Mouse (Mus musculus) limb, embryonic 14.5 days (tissue): ENCODE data around the gene Stom. TPM values are rescaled to one million over a fixed set of nuclear protein-coding genes. Genes with fewer than 3 reads are reported as not detected.
A peak's percentile ranks its signal among the peaks of the same experiment; 100 is the strongest.

Experiments
- ATAC-seq: fragments of 200-750 bp; cut with Nextera tagmentation; 2 replicates; pipeline ENCODE4 v1.8.0; 2017; ENCODE audit warnings: low read depth, moderate number of reproducible peaks, moderate TSS enrichment; ENCODE audit not compliant: low FRiP score
- DNase-seq: peaks from one replicate; pipeline ENCODE4 v3.0.0-alpha.2; 2015; ENCODE audit warnings: low spot score
- H3K27ac ChIP-seq: fragments of 300-500 bp; sonication (generic); replicated peaks from 2 replicates; pipeline ENCODE4 v1.5.1; 2014; ENCODE audit warnings: low read depth, mild to moderate bottlenecking, low read length, moderate library complexity, mixed read lengths
- H3K27me3 ChIP-seq: fragments of 300-500 bp; sonication (generic); 2 replicates; pipeline ENCODE4 v1.6.1; 2014; ENCODE audit warnings: low read length, mixed read lengths; ENCODE audit not compliant: control insufficient read depth, insufficient read depth
- H3K36me3 ChIP-seq: fragments of 300-500 bp; sonication (generic); 2 replicates; pipeline ENCODE4 v1.6.1; 2014; ENCODE audit warnings: mild to moderate bottlenecking, low read length, moderate library complexity, mixed read lengths; ENCODE audit not compliant: control insufficient read depth, insufficient read depth
- H3K4me1 ChIP-seq: fragments of 300-500 bp; sonication (generic); 2 replicates; pipeline ENCODE4 v1.6.1; 2014; ENCODE audit warnings: antibody characterized with exemption, low read length, mixed read lengths; ENCODE audit not compliant: control insufficient read depth, insufficient read depth
- H3K4me2 ChIP-seq: fragments of 300-500 bp; sonication (generic); replicated peaks from 2 replicates; pipeline ENCODE4 v1.6.1; 2014; ENCODE audit warnings: low read depth, mild to moderate bottlenecking, low read length, moderate library complexity; ENCODE audit not compliant: severe bottlenecking
- H3K4me3 ChIP-seq: fragments of 300-500 bp; sonication (generic); replicated peaks from 2 replicates; pipeline ENCODE4 v1.5.1; 2014; ENCODE audit warnings: low read length
- H3K9ac ChIP-seq: fragments of 300-500 bp; sonication (generic); 2 replicates; pipeline ENCODE4 v1.6.1; 2014; ENCODE audit warnings: mild to moderate bottlenecking, low read depth, low read length, moderate library complexity; ENCODE audit not compliant: severe bottlenecking
- H3K9me3 ChIP-seq: fragments of 300-500 bp; sonication (generic); 2 replicates; pipeline ENCODE4 v1.6.1; 2016; ENCODE audit warnings: low read length; ENCODE audit not compliant: control insufficient read depth
- POLR2A ChIP-seq: fragments of 200-500 bp; IDR thresholded peaks from 2 replicates; pipeline ENCODE4 v1.8.0; 2012; ENCODE audit warnings: inconsistent platforms, mild to moderate bottlenecking, moderate library complexity, borderline replicate concordance; ENCODE audit not compliant: insufficient read depth, insufficient read length; ENCODE audit errors: extremely low read depth
- WGBS: fragments of 180-500 bp; shearing (Covaris S2); extraction: QIAGEN DNeasy Blood & Tissue Kit; methylation state at CpG from one replicate; pipeline ENCODE4 v1.1.7; 2014; 5-methylcytosine and 5-hydroxymethylcytosine counted together
- polyA plus RNA-seq, 2 experiments: library from polyadenylated mRNA; depleted of rRNA in 1 of 2; stranded (reverse) in 1 of 2; unstranded in 1 of 2; fragments of >200 nt; fragmentation: Nextera tagmentation in 1 of 2; extraction: Ambion mirVana in 1 of 2; gene quantifications; 2 replicates each; pipeline versions ENCODE4 v1.2.1 to v1.2.3; 2012 to 2014

Stom gene
- polyA plus RNA-seq, 2 experiments, result 14.0 to 19.1 TPM

DNA sequence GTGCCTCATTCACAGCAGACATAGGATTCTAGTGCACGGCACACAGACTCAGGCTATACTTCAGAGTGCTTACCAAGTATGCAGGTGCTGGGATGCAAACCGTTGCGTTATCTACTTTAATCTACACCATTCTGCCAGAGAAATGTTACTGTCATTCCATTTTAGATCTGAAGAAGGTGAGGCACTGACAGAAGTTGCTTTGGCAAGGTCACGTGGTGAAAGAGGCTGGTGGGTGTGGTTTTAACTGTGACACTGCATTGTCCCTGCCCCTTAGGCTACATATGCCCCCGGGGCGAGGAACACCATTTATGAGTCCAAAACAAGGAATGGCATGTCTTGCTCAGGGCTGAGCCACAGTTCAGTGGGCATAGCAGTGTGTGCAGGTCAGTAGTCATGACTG lies 63.9 kb downstream of the Stom start:
- Histone ChIP-seq H3K27me3 (no peaks in the 10 kb centered on the region), H3K27ac (peak overlapping the region; percentile 74)

DNA sequence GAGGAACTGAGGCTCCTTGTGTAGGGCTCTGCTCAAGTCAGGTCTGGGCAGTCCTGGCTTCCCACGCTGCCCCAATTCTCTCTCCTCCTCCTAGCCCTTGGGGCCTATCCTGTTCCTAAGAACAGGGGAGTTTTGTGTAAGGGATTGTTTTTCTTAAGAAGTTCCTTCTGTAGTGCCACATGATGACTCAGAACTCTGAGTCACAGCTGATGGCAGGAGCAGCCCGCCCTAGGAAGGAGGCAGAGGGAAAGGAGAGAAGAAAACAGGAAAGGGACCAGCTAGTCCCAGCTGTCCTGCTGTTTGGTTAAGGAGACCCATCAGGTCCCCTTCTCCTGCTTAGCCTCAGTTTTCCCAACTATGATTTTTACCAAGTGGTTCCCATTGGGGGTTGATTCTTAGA lies 65.0 kb downstream of the Stom start:
- Histone ChIP-seq H3K9me3 (no peaks in the 10 kb centered on the region), H3K36me3 (no peaks in the 10 kb centered on the region), H3K27ac (0 out of 2 replicates have a peak overlapping the region, but pooled peaks have one; percentile 15), H3K9ac (no peak overlapping the region), H3K4me2 (no peak overlapping the region), H3K4me1 (peaks cover 40% of the 10 kb centered on the region), H3K27me3 (no peaks in the 10 kb centered on the region), H3K4me3 (no peak overlapping the region)
- WGBS, result 50% methylated on average over 2 of the region's 2 CpGs
- ATAC-seq, result no peak
- no peak for TF ChIP-seq POLR2A
- no peak for DNase-seq

More for the DNA sequence above, 63.9 kb downstream of the Stom start:
- H3K4me2 ChIP-seq, result no peak overlapping the region
- ATAC-seq (no peak), DNase-seq (no peak)
- TF ChIP-seq POLR2A, result no peak
- H3K4me3 ChIP-seq, result no peak overlapping the region
- H3K36me3 ChIP-seq, result no peaks in the 10 kb centered on the region
- H3K4me1 ChIP-seq, result peaks cover 40% of the 10 kb centered on the region
- H3K9ac ChIP-seq, result no peak overlapping the region
- WGBS, result 77% methylated on average over 6 of the region's 6 CpGs
- no peaks in the 10 kb centered on the region for H3K9me3 ChIP-seq

DNA sequence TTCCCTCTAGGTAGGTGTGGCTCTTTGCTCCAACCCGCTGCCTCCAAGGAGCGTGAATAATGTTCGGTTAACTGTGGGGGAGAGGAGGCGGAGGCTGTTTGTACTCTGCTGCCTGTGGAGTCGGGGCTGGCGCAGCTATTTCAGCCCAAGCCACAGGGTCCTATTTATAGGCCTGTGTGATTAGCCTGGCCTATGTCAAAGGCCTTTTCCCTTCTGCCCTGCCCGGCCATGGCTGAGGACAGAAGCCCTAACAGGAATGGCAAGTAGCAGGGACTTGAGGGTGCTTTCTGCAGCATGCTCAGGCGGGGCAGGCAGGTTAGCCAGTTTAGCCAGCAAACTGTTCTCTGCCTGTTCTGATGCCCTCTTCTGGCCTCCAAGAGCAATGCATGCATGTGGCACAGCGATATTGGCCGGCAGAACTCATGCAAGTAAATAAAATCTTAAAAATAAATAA lies 66.2 kb downstream of the Stom start:
- Histone ChIP-seq H3K4me3 (no peak overlapping the region), H3K27ac (no peak overlapping the region), H3K4me2 (peak overlapping the region; percentile 13; the same call in 1 of the 2 replicates), H3K9me3 (no peaks in the 10 kb centered on the region), H3K9ac (no peak overlapping the region), H3K4me1 (peaks cover 46% of the 10 kb centered on the region), H3K36me3 (no peaks in the 10 kb centered on the region), H3K27me3 (no peaks in the 10 kb centered on the region)
- DNase-seq (peak; percentile 64), ATAC-seq (peak; percentile 19)
- 19% methylated on average over 10 of the region's 10 CpGs for WGBS
- TF ChIP-seq POLR2A, result no peak

DNA sequence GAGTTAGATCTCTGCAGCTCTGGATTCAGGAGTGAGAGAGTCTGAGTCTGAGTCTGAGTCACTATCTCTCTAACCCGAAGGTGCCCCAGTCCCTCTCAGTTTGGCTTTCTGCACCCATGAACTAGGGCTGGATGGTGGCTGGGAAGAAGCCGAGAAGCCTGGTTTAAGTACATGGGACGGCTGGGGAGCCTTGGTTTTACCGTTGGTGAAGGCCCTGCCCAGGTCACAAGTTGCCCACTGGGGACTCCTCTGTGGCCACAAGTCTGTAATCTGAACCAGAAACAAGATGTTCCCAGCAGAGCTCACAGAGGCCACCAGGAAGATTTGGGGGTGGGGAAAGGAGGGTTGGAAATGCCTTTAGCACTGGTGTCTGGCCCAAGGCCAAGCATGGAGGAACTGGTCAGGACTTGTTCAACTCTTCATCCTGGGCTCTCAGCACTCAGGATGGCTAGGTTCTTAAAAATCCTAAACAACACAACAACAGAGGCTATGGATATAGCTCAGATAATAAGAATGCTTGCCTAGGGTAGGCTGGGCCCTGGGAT lies 67.0 kb downstream of the Stom start:
- Histone ChIP-seq H3K9ac (no peak overlapping the region), H3K9me3 (no peaks in the 10 kb centered on the region), H3K27ac (no peak overlapping the region), H3K4me1 (peaks cover 54% of the 10 kb centered on the region), H3K4me2 (no peak overlapping the region), H3K36me3 (no peaks in the 10 kb centered on the region), H3K4me3 (no peak overlapping the region), H3K27me3 (no peaks in the 10 kb centered on the region)
- ATAC-seq, result no peak
- no peak for TF ChIP-seq POLR2A
- DNase-seq, result peak; percentile 69
- WGBS, result 39% methylated on average over 4 of the region's 4 CpGs

- H3K4me3 ChIP-seq, result no peak overlapping the region
- H3K36me3 ChIP-seq, result no peaks in the 10 kb centered on the region
- 88% methylated on average over 6 of the region's 6 CpGs for WGBS
- H3K9me3 ChIP-seq, result no peaks in the 10 kb centered on the region
- no peak overlapping the region for H3K9ac ChIP-seq
- no peak overlapping the region for H3K27ac ChIP-seq
- ATAC-seq, result no peak
- H3K27me3 ChIP-seq, result no peaks in the 10 kb centered on the region
- no peak for TF ChIP-seq POLR2A
- H3K4me1 ChIP-seq, result peaks cover 54% of the 10 kb centered on the region
- H3K4me2 ChIP-seq, result no peak overlapping the region
- no peak for DNase-seq
These were observed 67.6 kb downstream of the Stom start for GRCm38 (mm10) chr2:35269136-35269535.

- no peak overlapping the region for H3K4me3 ChIP-seq
- peaks cover 43% of the 10 kb centered on the region for H3K4me1 ChIP-seq
- no peaks in the 10 kb centered on the region for H3K36me3 ChIP-seq
- no peak overlapping the region for H3K27ac ChIP-seq
- DNase-seq (no peak), ATAC-seq (no peak)
- no peaks in the 10 kb centered on the region for H3K9me3 ChIP-seq
- H3K27me3 ChIP-seq, result no peaks in the 10 kb centered on the region
- TF ChIP-seq POLR2A, result no peak
- no peak overlapping the region for H3K9ac ChIP-seq
- 70% methylated on average over 10 of the region's 10 CpGs for WGBS
- no peak overlapping the region for H3K4me2 ChIP-seq
These were observed 68.8 kb downstream of the Stom start for GRCm38 (mm10) chr2:35267876-35268566.
